In genomic region chr12:33035089-33035718, GRCm38 (mm10) we compare ENCODE assay signal across 11 mouse cellular contexts. TPM values are rescaled to one million over a fixed set of nuclear protein-coding genes. Genes with fewer than 3 reads are reported as not detected.
DNase-seq lines count a peak whose midpoint lies in the region; ATAC-seq and TF ChIP-seq lines count a peak whose summit lies in the region.
"Had no signal": no experiment of that assay in that cellular context is flagged by ENCODE, and none has a peak within 500 bp of the region (broad histone marks: within the 10 kb centered on the region; RNA-seq: fewer than 3 reads in every experiment).

No protein-coding gene starts in this region.

- peak overlapping the region; percentile 37 for H3K4me2 ChIP-seq in lung, embryonic 16.5 days (ENCODE audit: low read depth, low read length)
- H3K4me2 ChIP-seq in intestine, postnatal 0 days (replicated peaks; ENCODE audit: low read depth) = peak overlapping the region; percentile 33
- H3K4me2 ChIP-seq in stomach, embryonic 14.5 days (replicated peaks; ENCODE audit: low read depth, low read length) = 0 out of 2 replicates have a peak overlapping the region, but pooled peaks have one; percentile 12

- no peak overlapping the region for H3K9ac ChIP-seq in lung, embryonic 16.5 days (ENCODE audit: low read length)
- no peak overlapping the region for H3K9ac ChIP-seq in intestine, postnatal 0 days (ENCODE audit: low read depth, low read length)
- no peak overlapping the region for H3K9ac ChIP-seq in stomach, embryonic 14.5 days (replicated peaks; ENCODE audit: low read depth, low read length)

- H3K36me3 ChIP-seq in lung, embryonic 16.5 days (ENCODE audit: control insufficient read depth, insufficient read depth, low read length) = no peaks in the 10 kb centered on the region
- no peaks in the 10 kb centered on the region for H3K36me3 ChIP-seq in intestine, postnatal 0 days (ENCODE audit: control insufficient read depth, insufficient read depth)
- H3K36me3 ChIP-seq in stomach, embryonic 14.5 days (ENCODE audit: control insufficient read depth, insufficient read depth, low read length) = no peaks in the 10 kb centered on the region

- no peak overlapping the region for H3K4me3 ChIP-seq in lung, embryonic 16.5 days (ENCODE audit: low read length)
- no peak overlapping the region for H3K4me3 ChIP-seq in lung, adult 2 months (replicated peaks; ENCODE audit: extremely low read depth, low read depth, low read length)
- H3K4me3 ChIP-seq in intestine, postnatal 0 days (ENCODE audit: low read depth, low read length) = no peak overlapping the region
- H3K4me3 ChIP-seq in stomach, embryonic 14.5 days (ENCODE audit: low read depth, low read length) = no peak overlapping the region

- peaks cover 18% of the 10 kb centered on the region for H3K4me1 ChIP-seq in lung, embryonic 16.5 days (replicated peaks; ENCODE audit: control insufficient read depth, insufficient read depth, low read length)
- H3K4me1 ChIP-seq in lung, adult 2 months (ENCODE audit: control insufficient read depth, insufficient read depth, low read length) = peaks cover 6% of the 10 kb centered on the region
- peaks cover under 1% of the 10 kb centered on the region; the same call in 1 of the 2 replicates for H3K4me1 ChIP-seq in intestine, postnatal 0 days (replicated peaks; ENCODE audit: control insufficient read depth, insufficient read depth, low read length)
- H3K4me1 ChIP-seq in stomach, embryonic 14.5 days (ENCODE audit: control insufficient read depth, insufficient read depth, low read length) = peaks cover 11% of the 10 kb centered on the region; the same call in 1 of the 2 replicates

- WGBS in lung, embryonic 16.5 days = 25% methylated on average over 11 of the region's 11 CpGs
- 29% methylated on average over 11 of the region's 11 CpGs for WGBS in lung, adult 2 months
- 49% methylated on average over 11 of the region's 11 CpGs for WGBS in intestine, postnatal 0 days
- 27% methylated on average over 11 of the region's 11 CpGs for WGBS in stomach, embryonic 14.5 days

- no peak for TF ChIP-seq CTCF in lung, adult 2 months (IDR thresholded peaks at IDR 0.05; ENCODE audit: insufficient read depth, low read length)
- no peak for TF ChIP-seq CTCF in intestine, postnatal 0 days (IDR thresholded peaks at IDR 0.05; ENCODE audit: low read depth)

- TF ChIP-seq POLR2A in lung, adult 2 months (IDR thresholded peaks at IDR 0.05; ENCODE audit: borderline replicate concordance, extremely low read depth, low read depth, low read length) = no peak

- DNase-seq in frontal cortex, adult 2 months (ENCODE audit: extremely low spot score in 1 of 2, low spot score in 1 of 2) = no peak
- DNase-seq in lung, adult 2 months = no peak
- DNase-seq in ovary, postnatal 14 days (ENCODE audit: low spot score) = no peak
- no peak for DNase-seq in natural killer cell, adult 2 months (ENCODE audit: low spot score in 2 of 2)
- DNase-seq: cerebellum, adult 11-12 months; gastrocnemius, postnatal 25 days; thymus, postnatal 4 days had no signal

- H3K27ac ChIP-seq in lung, embryonic 16.5 days (ENCODE audit: low read length) = peak overlapping the region; percentile 36; the same call in 1 of the 2 replicates
- no peak overlapping the region for H3K27ac ChIP-seq in intestine, postnatal 0 days (ENCODE audit: low read depth, low read length)
- H3K27ac ChIP-seq in stomach, embryonic 14.5 days (ENCODE audit: low read length) = peak overlapping the region; percentile 21; the same call in 1 of the 2 replicates

- H3K27me3 ChIP-seq in lung, embryonic 16.5 days (ENCODE audit: control insufficient read depth, insufficient read depth, low read depth, low read length) = no peaks in the 10 kb centered on the region
- no peaks in the 10 kb centered on the region for H3K27me3 ChIP-seq in intestine, postnatal 0 days (replicated peaks; ENCODE audit: control insufficient read depth, insufficient read depth, low read length)
- H3K27me3 ChIP-seq in stomach, embryonic 14.5 days (ENCODE audit: control insufficient read depth, insufficient read depth, low read length) = no peaks in the 10 kb centered on the region

- no peaks in the 10 kb centered on the region for H3K9me3 ChIP-seq in lung, embryonic 16.5 days (ENCODE audit: control insufficient read depth, low read length)
- H3K9me3 ChIP-seq in intestine, postnatal 0 days (ENCODE audit: control insufficient read depth) = no peaks in the 10 kb centered on the region
- H3K9me3 ChIP-seq in stomach, embryonic 14.5 days (ENCODE audit: control insufficient read depth, low read depth, low read length) = no peaks in the 10 kb centered on the region

- peak; percentile 39 for ATAC-seq in frontal cortex, adult (ENCODE audit: low TSS enrichment)
- 0 out of 2 replicates have a peak, but pooled peaks have one; percentile 8 for ATAC-seq in lung, embryonic 16.5 days (ENCODE audit: low read depth)
- ATAC-seq in intestine, postnatal 0 days = no peak
- ATAC-seq in stomach, embryonic 14.5 days (ENCODE audit: insufficient number of reproducible peaks, insufficient read depth, low FRiP score, low read depth) = no peak

RNA-seq across cellular contexts. Expression of gene Cdhr3, which starts 57.5 kb away (rescaled TPM):
- 5.4 and 8.8 TPM in 2 replicates for polyA plus RNA-seq in frontal cortex, adult 2 months (2012; rRNA removed)
- polyA plus RNA-seq in lung, embryonic 16.5 days (2015; fragmentation: Nextera tagmentation; extraction: Ambion mirVana) = 1.2 and 1.8 TPM in 2 replicates
- polyA plus RNA-seq in lung, adult 2 months (2012; rRNA removed) = 14.5 and 18.5 TPM in 2 replicates
- polyA plus RNA-seq in intestine, postnatal 0 days (2015; fragmentation: Nextera tagmentation; extraction: Ambion mirVana) = 0.10 TPM in 1 of 2 replicates, not detected in the other
- 0.13 TPM in 1 of 2 replicates, not detected in the other for polyA plus RNA-seq in stomach, embryonic 14.5 days (2014; fragmentation: Nextera tagmentation; extraction: Ambion mirVana)

Comparison
In these comparisons a context has a peak if more than half of its experiments do, and no peak if none do; other contexts are left out.
1. ATAC-seq: peak in frontal cortex, adult (single experiment) and lung, embryonic 16.5 days (single experiment); none in intestine, postnatal 0 days (single experiment) and stomach, embryonic 14.5 days (single experiment).
2. Peak in every context shown above with its lines, with median percentiles within 50 percentile points of each other: H3K4me2 ChIP-seq.